20 mouse cellular contexts compared by ENCODE assay signal in genomic region chr1:119523369-119523768, GRCm38 (mm10). TPM values are rescaled to one million over a fixed set of nuclear protein-coding genes. Genes with fewer than 3 reads are reported as not detected.
DNase-seq lines count a peak whose midpoint lies in the region; ATAC-seq and TF ChIP-seq lines count a peak whose summit lies in the region.
"Had no signal": no experiment of that assay in that cellular context is flagged by ENCODE, and none has a peak within 500 bp of the region (broad histone marks: within the 10 kb centered on the region; RNA-seq: fewer than 3 reads in every experiment).

No protein-coding gene starts in this region.

- no peak overlapping the region for H3K9ac ChIP-seq in kidney, embryonic 15.5 days
- no peak overlapping the region for H3K9ac ChIP-seq in midbrain, embryonic 11.5 days (ENCODE audit: low read length)
- no peak overlapping the region for H3K9ac ChIP-seq in midbrain, postnatal 0 days (replicated peaks; ENCODE audit: low read length, poor library complexity, severe bottlenecking)
- 0 out of 2 replicates have a peak overlapping the region, but pooled peaks have one; percentile 7 for H3K9ac ChIP-seq in intestine, postnatal 0 days (ENCODE audit: low read depth, low read length)
- H3K9ac ChIP-seq in forebrain, embryonic 16.5 days (replicated peaks; ENCODE audit: low read depth, low read length) = no peak overlapping the region
- H3K9ac ChIP-seq: forebrain, embryonic 13.5 days; hindbrain, embryonic 13.5 days had no signal

- no peak for DNase-seq in kidney, adult 8-10 months
- peak; percentile 44 for DNase-seq in midbrain, embryonic 11.5 days (ENCODE audit: low spot score, missing footprints)
- DNase-seq in midbrain, postnatal 0 days (ENCODE audit: low spot score) = no peak
- DNase-seq: adrenal gland, postnatal 25 days; cerebellum, adult 18-20 months; cerebellum, adult 9-11 months; cerebellum, postnatal 36 days; gastrocnemius, adult 2 months; gastrocnemius, postnatal 25 days; heart, postnatal 10 days; heart, postnatal 4 days had no signal

- H3K27ac ChIP-seq in kidney, embryonic 15.5 days = peak overlapping the region; percentile 68
- H3K27ac ChIP-seq in midbrain, embryonic 11.5 days (ENCODE audit: low read depth, low read length) = no peak overlapping the region
- no peak overlapping the region for H3K27ac ChIP-seq in midbrain, postnatal 0 days (ENCODE audit: low read depth, low read length)
- H3K27ac ChIP-seq in intestine, postnatal 0 days (ENCODE audit: low read depth, low read length) = peak overlapping the region; percentile 86; the same call in 1 of the 2 replicates
- no peak overlapping the region for H3K27ac ChIP-seq in forebrain, embryonic 16.5 days (ENCODE audit: low read length)
- H3K27ac ChIP-seq: embryonic facial prominence, embryonic 10.5 days; gastrocnemius, adult 2 months; hindbrain, embryonic 13.5 days had no signal

- peaks cover 30% of the 10 kb centered on the region for H3K4me1 ChIP-seq in kidney, embryonic 15.5 days
- H3K4me1 ChIP-seq in midbrain, embryonic 11.5 days (ENCODE audit: control insufficient read depth, insufficient read depth, low read length) = peaks cover 13% of the 10 kb centered on the region
- H3K4me1 ChIP-seq in midbrain, postnatal 0 days (ENCODE audit: insufficient read depth, low read length) = peaks cover 12% of the 10 kb centered on the region; the same call in 1 of the 2 replicates
- H3K4me1 ChIP-seq in intestine, postnatal 0 days (replicated peaks; ENCODE audit: control insufficient read depth, insufficient read depth, low read length) = peaks cover 15% of the 10 kb centered on the region
- H3K4me1 ChIP-seq in forebrain, embryonic 16.5 days (replicated peaks; ENCODE audit: control insufficient read depth, insufficient read depth, low read length) = peaks cover 17% of the 10 kb centered on the region

- no peaks in the 10 kb centered on the region for H3K27me3 ChIP-seq in kidney, embryonic 15.5 days
- H3K27me3 ChIP-seq in midbrain, embryonic 11.5 days (ENCODE audit: control insufficient read depth, insufficient read depth, low read length) = no peaks in the 10 kb centered on the region
- H3K27me3 ChIP-seq in midbrain, postnatal 0 days (ENCODE audit: insufficient read depth, low read length) = no peaks in the 10 kb centered on the region
- no peaks in the 10 kb centered on the region for H3K27me3 ChIP-seq in intestine, postnatal 0 days (replicated peaks; ENCODE audit: control insufficient read depth, insufficient read depth, low read length)
- H3K27me3 ChIP-seq in forebrain, embryonic 16.5 days (replicated peaks; ENCODE audit: control insufficient read depth, insufficient read depth, low read length) = no peaks in the 10 kb centered on the region
- H3K27me3 ChIP-seq: CH12.LX; forebrain, embryonic 13.5 days; hindbrain, embryonic 13.5 days; Patski had no signal

- peaks cover 19% of the 10 kb centered on the region for H3K36me3 ChIP-seq in kidney, embryonic 15.5 days
- H3K36me3 ChIP-seq in midbrain, embryonic 11.5 days (ENCODE audit: control insufficient read depth, insufficient read depth, low read length) = peaks cover 8% of the 10 kb centered on the region; the same call in 1 of the 2 replicates
- peaks cover 5% of the 10 kb centered on the region; the same call in 1 of the 2 replicates for H3K36me3 ChIP-seq in midbrain, postnatal 0 days (ENCODE audit: insufficient read depth, low read length)
- peaks cover 9% of the 10 kb centered on the region for H3K36me3 ChIP-seq in intestine, postnatal 0 days (ENCODE audit: control insufficient read depth, insufficient read depth)
- H3K36me3 ChIP-seq in forebrain, embryonic 16.5 days (ENCODE audit: control insufficient read depth, insufficient read depth) = peaks cover 3% of the 10 kb centered on the region; the same call in 1 of the 2 replicates

- H3K9me3 ChIP-seq in kidney, embryonic 15.5 days (replicated peaks) = peaks cover 11% of the 10 kb centered on the region
- peaks cover 5% of the 10 kb centered on the region; the same call in 1 of the 2 replicates for H3K9me3 ChIP-seq in midbrain, embryonic 11.5 days (ENCODE audit: control insufficient read depth, low read length)
- no peaks in the 10 kb centered on the region for H3K9me3 ChIP-seq in midbrain, postnatal 0 days (ENCODE audit: low read length)
- H3K9me3 ChIP-seq in intestine, postnatal 0 days (ENCODE audit: control insufficient read depth) = no peaks in the 10 kb centered on the region
- H3K9me3 ChIP-seq in forebrain, embryonic 16.5 days (ENCODE audit: control insufficient read depth, low read length) = no peaks in the 10 kb centered on the region
- H3K9me3 ChIP-seq: forebrain, embryonic 13.5 days; hindbrain, embryonic 13.5 days had no signal

- H3K4me2 ChIP-seq in kidney, embryonic 15.5 days = no peak overlapping the region
- no peak overlapping the region for H3K4me2 ChIP-seq in midbrain, embryonic 11.5 days
- H3K4me2 ChIP-seq in midbrain, postnatal 0 days (ENCODE audit: low read depth, low read length, poor library complexity, severe bottlenecking) = no peak overlapping the region
- no peak overlapping the region for H3K4me2 ChIP-seq in intestine, postnatal 0 days (replicated peaks; ENCODE audit: low read depth)
- no peak overlapping the region for H3K4me2 ChIP-seq in forebrain, embryonic 16.5 days (ENCODE audit: low read length)
- H3K4me2 ChIP-seq: forebrain, embryonic 13.5 days; hindbrain, embryonic 13.5 days had no signal

- WGBS in kidney, embryonic 15.5 days = 80% methylated on average over 7 of the region's 7 CpGs
- WGBS in midbrain, embryonic 11.5 days = 87% methylated on average over 7 of the region's 7 CpGs
- WGBS in midbrain, postnatal 0 days = 88% methylated on average over 7 of the region's 7 CpGs
- WGBS in intestine, postnatal 0 days = 68% methylated on average over 7 of the region's 7 CpGs
- 85% methylated on average over 7 of the region's 7 CpGs for WGBS in forebrain, embryonic 16.5 days

- ATAC-seq in kidney, embryonic 15.5 days (replicated peaks; ENCODE audit: low FRiP score) = no peak
- no peak for ATAC-seq in midbrain, embryonic 11.5 days (ENCODE audit: low FRiP score)
- no peak for ATAC-seq in midbrain, postnatal 0 days (ENCODE audit: low FRiP score)
- no peak for ATAC-seq in intestine, postnatal 0 days
- no peak for ATAC-seq in forebrain, embryonic 16.5 days
- ATAC-seq: activated CD4-positive, CD25-positive, alpha-beta regulatory T cell, adult 4 months; forebrain, embryonic 13.5 days; Patski had no signal

- TF ChIP-seq CTCF in midbrain, postnatal 0 days (IDR thresholded peaks at IDR 0.05) = no peak
- TF ChIP-seq CTCF in intestine, postnatal 0 days (IDR thresholded peaks at IDR 0.05; ENCODE audit: low read depth) = no peak

- H3K4me3 ChIP-seq in kidney, embryonic 15.5 days (replicated peaks) = no peak overlapping the region
- H3K4me3 ChIP-seq in midbrain, embryonic 11.5 days (ENCODE audit: low read depth, low read length) = no peak overlapping the region
- H3K4me3 ChIP-seq in midbrain, postnatal 0 days (ENCODE audit: low read depth, low read length) = no peak overlapping the region
- no peak overlapping the region for H3K4me3 ChIP-seq in intestine, postnatal 0 days (ENCODE audit: low read depth, low read length)
- no peak overlapping the region for H3K4me3 ChIP-seq in forebrain, embryonic 16.5 days (replicated peaks; ENCODE audit: low read length)
- H3K4me3 ChIP-seq: embryonic facial prominence, embryonic 10.5 days; forebrain, embryonic 13.5 days; gastrocnemius, adult 2 months; hindbrain, embryonic 13.5 days had no signal

RNA-seq across cellular contexts. Expression of gene Tmem185b, which starts 2.6 kb away (rescaled TPM):
- polyA plus RNA-seq in kidney, embryonic 15.5 days (2015; fragmentation: Nextera tagmentation; extraction: Ambion mirVana) = 29.8 and 31.4 TPM in 2 replicates
- polyA plus RNA-seq in midbrain, embryonic 11.5 days (2014; fragmentation: Nextera tagmentation; extraction: Ambion mirVana) = 22.2 and 23.6 TPM in 2 replicates
- 20.9 and 22.7 TPM in 2 replicates for total RNA-seq in midbrain, postnatal 0 days (2014; rRNA removed)
- polyA plus RNA-seq in midbrain, postnatal 0 days (2015; fragmentation: Nextera tagmentation; extraction: Ambion mirVana) = 12.6 and 13.8 TPM in 2 replicates
- polyA plus RNA-seq in intestine, postnatal 0 days (2015; fragmentation: Nextera tagmentation; extraction: Ambion mirVana) = 21.6 and 25.1 TPM in 2 replicates
- polyA plus RNA-seq in forebrain, embryonic 16.5 days (2015; fragmentation: Nextera tagmentation; extraction: Ambion mirVana) = 16.8 and 19.4 TPM in 2 replicates

RNA-seq across cellular contexts. Expression of gene Ralb, which starts 18.8 kb away (rescaled TPM):
- polyA plus RNA-seq in kidney, embryonic 15.5 days (2015; fragmentation: Nextera tagmentation; extraction: Ambion mirVana) = 151 and 155 TPM in 2 replicates
- polyA plus RNA-seq in midbrain, embryonic 11.5 days (2014; fragmentation: Nextera tagmentation; extraction: Ambion mirVana) = 73.7 and 75.2 TPM in 2 replicates
- 38.1 and 41.9 TPM in 2 replicates for total RNA-seq in midbrain, postnatal 0 days (2014; rRNA removed)
- polyA plus RNA-seq in midbrain, postnatal 0 days (2015; fragmentation: Nextera tagmentation; extraction: Ambion mirVana) = 63.2 and 65.1 TPM in 2 replicates
- polyA plus RNA-seq in intestine, postnatal 0 days (2015; fragmentation: Nextera tagmentation; extraction: Ambion mirVana) = 145 and 152 TPM in 2 replicates
- 47.6 and 54.3 TPM in 2 replicates for polyA plus RNA-seq in forebrain, embryonic 16.5 days (2015; fragmentation: Nextera tagmentation; extraction: Ambion mirVana)

Comparison
In these comparisons a context has a peak if more than half of its experiments do, and no peak if none do; other contexts are left out.
1. H3K27ac ChIP-seq: peak in kidney, embryonic 15.5 days (single experiment) and intestine, postnatal 0 days (single experiment); none in midbrain, embryonic 11.5 days (single experiment), midbrain, postnatal 0 days (single experiment) and forebrain, embryonic 16.5 days (single experiment).